Mouse (Mus musculus): ENCODE measurements around the gene Rere. TPM values are rescaled to one million over a fixed set of nuclear protein-coding genes. Genes with fewer than 3 reads are reported as not detected.
A peak's percentile ranks its signal among the peaks of the same experiment; 100 is the strongest.

Rere gene
- total RNA-seq, 2 experiments from 2014 or later, result 85.3 to 88.9 TPM

- DNase-seq (ENCODE audit: extremely low spot score in 1 of 2, low spot score in 2 of 2), result no peak
- intact Hi-C loops (cut with DNase I), result no loop called here
Observed at GRCm38 (mm10) chr4:150625951-150626732, 344.7 kb downstream of the Rere start.

- intact Hi-C loops (cut with DNase I), result no loop called here
- no peak for DNase-seq (ENCODE audit: extremely low spot score in 1 of 2, low spot score in 2 of 2)
Observed at GRCm38 (mm10) chr4:150629266-150629665, 347.8 kb downstream of the Rere start.

GRCm38 (mm10) chr4:150635568-150635967 lies 354.1 kb downstream of the Rere start:
- intact Hi-C loops (cut with DNase I), result no loop called here
- peak in 1 of 2 experiments; percentile 30 for DNase-seq (ENCODE audit: extremely low spot score in 1 of 2, low spot score in 2 of 2)

- intact Hi-C loops (cut with DNase I), result no loop called here
- DNase-seq (ENCODE audit: extremely low spot score in 1 of 2, low spot score in 2 of 2), result no peak
Observed at GRCm38 (mm10) chr4:150636635-150637034, 355.2 kb downstream of the Rere start.

GRCm38 (mm10) chr4:150644299-150644698 lies 362.9 kb downstream of the Rere start:
- no peak for DNase-seq (ENCODE audit: extremely low spot score in 1 of 2, low spot score in 2 of 2)
- intact Hi-C loops (cut with DNase I), result no loop called here

GRCm38 (mm10) chr4:150649327-150649726 lies 367.9 kb downstream of the Rere start:
- no peak for DNase-seq (ENCODE audit: extremely low spot score in 1 of 2, low spot score in 2 of 2)
- intact Hi-C loops (cut with DNase I), result no loop called here

GRCm38 (mm10) chr4:150651390-150652277 lies 370.2 kb downstream of the Rere start, which contains the start of gene Slc45a1:
Gene Slc45a1, minus strand, starts transcription at chr4:150652174.
- intact Hi-C loops (cut with DNase I), result no loop called here
- peak in 1 of 2 experiments; percentile 62 for DNase-seq (ENCODE audit: extremely low spot score in 1 of 2, low spot score in 2 of 2)

GRCm38 (mm10) chr4:150653072-150653599 lies 371.7 kb downstream of the Rere start:
- intact Hi-C loops (cut with DNase I), result no loop called here

GRCm38 (mm10) chr4:150655989-150656388 lies 374.5 kb downstream of the Rere start:
- DNase-seq (ENCODE audit: extremely low spot score in 1 of 2, low spot score in 2 of 2), result peak; percentile 81 to 88
- intact Hi-C loops (cut with DNase I), result loop anchor here (1.0 to 2.0 kb wide), 3 partner anchors 195 to 309 kb away; no protein-coding TSS in a partner anchor

More at GRCm38 (mm10) chr4:150653072-150653599, 371.7 kb downstream of the Rere start:
- no peak for DNase-seq (ENCODE audit: extremely low spot score in 1 of 2, low spot score in 2 of 2)

- DNase-seq (ENCODE audit: extremely low spot score in 1 of 2, low spot score in 2 of 2), result no peak
- intact Hi-C loops (cut with DNase I), result loop anchor here (1.0 to 2.0 kb wide), 3 partner anchors 194 to 308 kb away; no protein-coding TSS in a partner anchor
Observed at GRCm38 (mm10) chr4:150656504-150656903, 375.1 kb downstream of the Rere start.

- no peak for DNase-seq (ENCODE audit: extremely low spot score in 1 of 2, low spot score in 2 of 2)
- intact Hi-C loops (cut with DNase I), result no loop called here
Observed at GRCm38 (mm10) chr4:150659926-150660610, 378.6 kb downstream of the Rere start.

- DNase-seq (ENCODE audit: extremely low spot score in 1 of 2, low spot score in 2 of 2), result no peak
- intact Hi-C loops (cut with DNase I), result no loop called here
Observed at GRCm38 (mm10) chr4:150661886-150662285, 380.4 kb downstream of the Rere start.

- intact Hi-C loops (cut with DNase I), result no loop called here
- no peak for DNase-seq (ENCODE audit: extremely low spot score in 1 of 2, low spot score in 2 of 2)
Observed at GRCm38 (mm10) chr4:150663192-150663591, 381.7 kb downstream of the Rere start.

GRCm38 (mm10) chr4:150664726-150665125 lies 383.3 kb downstream of the Rere start:
- intact Hi-C loops (cut with DNase I), result no loop called here
- no peak for DNase-seq (ENCODE audit: extremely low spot score in 1 of 2, low spot score in 2 of 2)

GRCm38 (mm10) chr4:150665806-150666205 lies 384.4 kb downstream of the Rere start:
- DNase-seq (ENCODE audit: extremely low spot score in 1 of 2, low spot score in 2 of 2), result no peak
- intact Hi-C loops (cut with DNase I), result no loop called here
